Mouse (Mus musculus) liver, embryonic 14.5 days (tissue): ENCODE data around the gene Rhox4f. TPM values are rescaled to one million over a fixed set of nuclear protein-coding genes. Genes with fewer than 3 reads are reported as not detected.

Source experiments
- polyA plus RNA-seq, 2 experiments: library from polyadenylated mRNA; depleted of rRNA in 1 of 2; stranded (reverse) in 1 of 2; unstranded in 1 of 2; fragments of >200 nt; fragmentation: Nextera tagmentation in 1 of 2; extraction: Ambion mirVana in 1 of 2; gene quantifications; 2 replicates each; pipeline versions ENCODE4 v1.2.1 to v1.2.3; 2012 to 2014

Rhox4f gene
- polyA plus RNA-seq, 2 experiments: not detected

Other genes with a start within 250 kb of the Rhox4f start
- gene Rhox3a2, start 227.7 kb downstream of the Rhox4f start, polyA plus RNA-seq (2012; rRNA removed): not detected in 2 replicates
- gene Rhox3a2, start 227.7 kb downstream of the Rhox4f start, polyA plus RNA-seq (2014; fragmentation: Nextera tagmentation; extraction: Ambion mirVana): not detected in 2 replicates
- gene Rhox4a2, start 216.9 kb downstream of the Rhox4f start, polyA plus RNA-seq (2012; rRNA removed): not detected in 2 replicates
- gene Rhox4a2, start 216.9 kb downstream of the Rhox4f start, polyA plus RNA-seq (2014; fragmentation: Nextera tagmentation; extraction: Ambion mirVana): not detected in 2 replicates
- gene Rhox2b, start 195.6 kb downstream of the Rhox4f start, polyA plus RNA-seq (2012; rRNA removed): not detected in 2 replicates
- gene Rhox2b, start 195.6 kb downstream of the Rhox4f start, polyA plus RNA-seq (2014; fragmentation: Nextera tagmentation; extraction: Ambion mirVana): not detected in 2 replicates
- gene Rhox4b, start 175.2 kb downstream of the Rhox4f start, polyA plus RNA-seq (2012; rRNA removed): not detected in 2 replicates
- gene Rhox4b, start 175.2 kb downstream of the Rhox4f start, polyA plus RNA-seq (2014; fragmentation: Nextera tagmentation; extraction: Ambion mirVana): not detected in 2 replicates
- gene Rhox2c, start 154.0 kb downstream of the Rhox4f start, polyA plus RNA-seq (2012; rRNA removed): not detected in 2 replicates
- not detected in 2 replicates for gene Rhox2c, start 154.0 kb downstream of the Rhox4f start, polyA plus RNA-seq (2014; fragmentation: Nextera tagmentation; extraction: Ambion mirVana)
- gene Rhox3c, start 149.1 kb downstream of the Rhox4f start, polyA plus RNA-seq (2012; rRNA removed): not detected in 2 replicates
- gene Rhox3c, start 149.1 kb downstream of the Rhox4f start, polyA plus RNA-seq (2014; fragmentation: Nextera tagmentation; extraction: Ambion mirVana): not detected in 2 replicates
- not detected in 2 replicates for gene Rhox4c, start 127.4 kb downstream of the Rhox4f start, polyA plus RNA-seq (2012; rRNA removed)
- not detected in 2 replicates for gene Rhox4c, start 127.4 kb downstream of the Rhox4f start, polyA plus RNA-seq (2014; fragmentation: Nextera tagmentation; extraction: Ambion mirVana)
- not detected in 2 replicates for gene Rhox2d, start 114.3 kb downstream of the Rhox4f start, polyA plus RNA-seq (2012; rRNA removed)
- not detected in 2 replicates for gene Rhox2d, start 114.3 kb downstream of the Rhox4f start, polyA plus RNA-seq (2014; fragmentation: Nextera tagmentation; extraction: Ambion mirVana)
- gene Rhox4d, start 93.3 kb downstream of the Rhox4f start, polyA plus RNA-seq (2012; rRNA removed): not detected in 2 replicates
- gene Rhox4d, start 93.3 kb downstream of the Rhox4f start, polyA plus RNA-seq (2014; fragmentation: Nextera tagmentation; extraction: Ambion mirVana): not detected in 2 replicates
- not detected in 2 replicates for gene Rhox2e, start 77.3 kb downstream of the Rhox4f start, polyA plus RNA-seq (2012; rRNA removed)
- not detected in 2 replicates for gene Rhox2e, start 77.3 kb downstream of the Rhox4f start, polyA plus RNA-seq (2014; fragmentation: Nextera tagmentation; extraction: Ambion mirVana)
- gene Rhox3e, start 65.7 kb downstream of the Rhox4f start, polyA plus RNA-seq (2012; rRNA removed): not detected in 2 replicates
- not detected in 2 replicates for gene Rhox3e, start 65.7 kb downstream of the Rhox4f start, polyA plus RNA-seq (2014; fragmentation: Nextera tagmentation; extraction: Ambion mirVana)
- not detected in 2 replicates for gene Rhox4e, start 50.3 kb downstream of the Rhox4f start, polyA plus RNA-seq (2012; rRNA removed)
- not detected in 2 replicates for gene Rhox4e, start 50.3 kb downstream of the Rhox4f start, polyA plus RNA-seq (2014; fragmentation: Nextera tagmentation; extraction: Ambion mirVana)
- not detected in 2 replicates for gene Rhox2f, start 36.3 kb downstream of the Rhox4f start, polyA plus RNA-seq (2012; rRNA removed)
- gene Rhox2f, start 36.3 kb downstream of the Rhox4f start, polyA plus RNA-seq (2014; fragmentation: Nextera tagmentation; extraction: Ambion mirVana): not detected in 2 replicates
- not detected in 2 replicates for gene Rhox3f, start 26.7 kb downstream of the Rhox4f start, polyA plus RNA-seq (2012; rRNA removed)
- not detected in 2 replicates for gene Rhox3f, start 26.7 kb downstream of the Rhox4f start, polyA plus RNA-seq (2014; fragmentation: Nextera tagmentation; extraction: Ambion mirVana)
- gene Rhox3g, start 20.9 kb upstream of the Rhox4f start, polyA plus RNA-seq (2012; rRNA removed): not detected in 2 replicates
- not detected in 2 replicates for gene Rhox3g, start 20.9 kb upstream of the Rhox4f start, polyA plus RNA-seq (2014; fragmentation: Nextera tagmentation; extraction: Ambion mirVana)
- not detected in 2 replicates for gene Rhox2g, start 35.8 kb upstream of the Rhox4f start, polyA plus RNA-seq (2012; rRNA removed)
- gene Rhox2g, start 35.8 kb upstream of the Rhox4f start, polyA plus RNA-seq (2014; fragmentation: Nextera tagmentation; extraction: Ambion mirVana): not detected in 2 replicates
- gene Rhox4g, start 43.6 kb upstream of the Rhox4f start, polyA plus RNA-seq (2012; rRNA removed): not detected in 2 replicates
- gene Rhox4g, start 43.6 kb upstream of the Rhox4f start, polyA plus RNA-seq (2014; fragmentation: Nextera tagmentation; extraction: Ambion mirVana): not detected in 2 replicates
- not detected in 2 replicates for gene Rhox3h, start 61.1 kb upstream of the Rhox4f start, polyA plus RNA-seq (2012; rRNA removed)
- not detected in 2 replicates for gene Rhox3h, start 61.1 kb upstream of the Rhox4f start, polyA plus RNA-seq (2014; fragmentation: Nextera tagmentation; extraction: Ambion mirVana)
- not detected in 2 replicates for gene Rhox2h, start 65.6 kb upstream of the Rhox4f start, polyA plus RNA-seq (2012; rRNA removed)
- not detected in 2 replicates for gene Rhox2h, start 65.6 kb upstream of the Rhox4f start, polyA plus RNA-seq (2014; fragmentation: Nextera tagmentation; extraction: Ambion mirVana)
- gene Rhox5, start 197.1 kb upstream of the Rhox4f start, polyA plus RNA-seq (2012; rRNA removed): 0.47 and 1.2 TPM in 2 replicates
- 1.3 TPM in 2 replicates for gene Rhox5, start 197.1 kb upstream of the Rhox4f start, polyA plus RNA-seq (2014; fragmentation: Nextera tagmentation; extraction: Ambion mirVana)
- gene Rhox6, start 219.2 kb upstream of the Rhox4f start, polyA plus RNA-seq (2012; rRNA removed): not detected in 2 replicates
- gene Rhox6, start 219.2 kb upstream of the Rhox4f start, polyA plus RNA-seq (2014; fragmentation: Nextera tagmentation; extraction: Ambion mirVana): not detected in 2 replicates
- not detected in 2 replicates for gene Rhox7a, start 224.0 kb upstream of the Rhox4f start, polyA plus RNA-seq (2012; rRNA removed)
- not detected in 2 replicates for gene Rhox7a, start 224.0 kb upstream of the Rhox4f start, polyA plus RNA-seq (2014; fragmentation: Nextera tagmentation; extraction: Ambion mirVana)